Mouse (Mus musculus) left cerebral cortex, adult 9 months (tissue): ENCODE results near the gene Sptlc2.
"Not testable (repeated sequence)": the region's sequence is repeated elsewhere in the genome, so short reads cannot be mapped to it uniquely, and the experiment has no call there.

Source experiments
- DNase-seq, 2 experiments: peaks; one replicate each; pipeline ENCODE4 v3.0.0; 2022; ENCODE audit warnings: low spot score in 2 of 2

The Sptlc2 gene

GRCm38 (mm10) chr12:87331053-87331456 lies 57.1 kb downstream of the Sptlc2 start:
- DNase-seq = no peak

GRCm38 (mm10) chr12:87330213-87330612 lies 57.9 kb downstream of the Sptlc2 start:
- no peak for DNase-seq

- DNase-seq = no peak
Measured at GRCm38 (mm10) chr12:87328025-87328424, 60.1 kb downstream of the Sptlc2 start.

- DNase-seq = no peak
Measured at GRCm38 (mm10) chr12:87327610-87328009, 60.5 kb downstream of the Sptlc2 start.

- DNase-seq = no peak
Measured at GRCm38 (mm10) chr12:87325452-87325851, 62.7 kb downstream of the Sptlc2 start.

GRCm38 (mm10) chr12:87319229-87319628 lies 68.9 kb downstream of the Sptlc2 start:
- no peak for DNase-seq

GRCm38 (mm10) chr12:87317951-87318350 lies 70.2 kb downstream of the Sptlc2 start:
- DNase-seq = no peak

- DNase-seq = no peak
Measured at GRCm38 (mm10) chr12:87313098-87313497, 75.1 kb downstream of the Sptlc2 start.

GRCm38 (mm10) chr12:87306584-87306844 lies 81.6 kb downstream of the Sptlc2 start:
- DNase-seq = not testable (repeated sequence)

- no peak for DNase-seq
Measured at GRCm38 (mm10) chr12:87305767-87306583, 82.2 kb downstream of the Sptlc2 start.

- no peak for DNase-seq
Measured at GRCm38 (mm10) chr12:87301189-87301588, 87.0 kb downstream of the Sptlc2 start.

- DNase-seq = no peak
Measured at GRCm38 (mm10) chr12:87300441-87300690, 87.8 kb downstream of the Sptlc2 start.

GRCm38 (mm10) chr12:87299657-87300440 lies 88.3 kb downstream of the Sptlc2 start, which contains the start of gene Ism2:
Gene Ism2, minus strand, starts transcription at chr12:87299705.
- no peak for DNase-seq

GRCm38 (mm10) chr12:87299037-87299656 lies 89.0 kb downstream of the Sptlc2 start:
- DNase-seq = no peak

- no peak for DNase-seq
Measured at GRCm38 (mm10) chr12:87293934-87294333, 94.2 kb downstream of the Sptlc2 start.

GRCm38 (mm10) chr12:87289100-87289499 lies 99.1 kb downstream of the Sptlc2 start:
- DNase-seq = no peak

- DNase-seq = no peak
Measured at GRCm38 (mm10) chr12:87284726-87285125, 103.4 kb downstream of the Sptlc2 start.

GRCm38 (mm10) chr12:87284268-87284667 lies 103.9 kb downstream of the Sptlc2 start:
- DNase-seq = no peak

- DNase-seq = no peak
Measured at GRCm38 (mm10) chr12:87283706-87284105, 104.4 kb downstream of the Sptlc2 start.

GRCm38 (mm10) chr12:87282743-87283142 lies 105.4 kb downstream of the Sptlc2 start:
- DNase-seq = no peak

- DNase-seq = no peak
Measured at GRCm38 (mm10) chr12:87281766-87282165, 106.4 kb downstream of the Sptlc2 start.

GRCm38 (mm10) chr12:87279879-87280278 lies 108.3 kb downstream of the Sptlc2 start:
- DNase-seq = no peak

GRCm38 (mm10) chr12:87279350-87279749 lies 108.8 kb downstream of the Sptlc2 start:
- no peak for DNase-seq
